Mouse (Mus musculus): ENCODE results near the gene Cd24a. TPM values are rescaled to one million over a fixed set of nuclear protein-coding genes. Genes with fewer than 3 reads are reported as not detected.
A peak's percentile ranks its signal among the peaks of the same experiment; 100 is the strongest.

The Cd24a gene
- polyA plus RNA-seq, 1 experiment from 2014 or later: 1,087 TPM

DNA sequence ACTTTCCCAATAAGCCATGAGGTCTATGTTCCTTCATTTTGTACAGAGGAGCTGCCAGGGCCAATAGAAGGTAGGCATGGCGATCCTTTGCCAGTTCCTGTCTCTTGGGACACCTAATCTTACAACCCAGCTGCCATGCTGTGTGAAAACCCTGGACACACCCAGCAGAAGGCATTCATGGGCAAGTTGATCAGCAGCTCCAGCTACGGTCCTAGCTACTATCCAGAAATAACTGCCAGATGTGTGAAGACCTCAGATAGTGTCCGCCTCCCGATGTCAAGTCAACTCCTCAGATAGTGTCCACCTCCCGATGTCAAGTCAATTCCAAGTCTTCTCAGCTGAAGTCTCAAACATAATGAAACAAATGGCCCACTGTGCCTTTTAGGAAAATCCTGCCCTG lies 31.4 kb downstream of the Cd24a start:
- ATAC-seq (ENCODE audit: low read depth): no peak
- Histone ChIP-seq H3K36me3 (no peaks in the 10 kb centered on the region), H3K27me3 (no peaks in the 10 kb centered on the region), H3K4me3 (no peak overlapping the region), H3K9me3 (no peaks in the 10 kb centered on the region), H3K27ac (replicated peaks) (no peak overlapping the region), H3K4me1 (replicated peaks) (no peaks in the 10 kb centered on the region; the same call in 1 of the 2 replicates), H3K4me2 (no peak overlapping the region), H3K9ac (no peak overlapping the region)
- WGBS: 90% methylated on average over 5 of the region's 5 CpGs

DNA sequence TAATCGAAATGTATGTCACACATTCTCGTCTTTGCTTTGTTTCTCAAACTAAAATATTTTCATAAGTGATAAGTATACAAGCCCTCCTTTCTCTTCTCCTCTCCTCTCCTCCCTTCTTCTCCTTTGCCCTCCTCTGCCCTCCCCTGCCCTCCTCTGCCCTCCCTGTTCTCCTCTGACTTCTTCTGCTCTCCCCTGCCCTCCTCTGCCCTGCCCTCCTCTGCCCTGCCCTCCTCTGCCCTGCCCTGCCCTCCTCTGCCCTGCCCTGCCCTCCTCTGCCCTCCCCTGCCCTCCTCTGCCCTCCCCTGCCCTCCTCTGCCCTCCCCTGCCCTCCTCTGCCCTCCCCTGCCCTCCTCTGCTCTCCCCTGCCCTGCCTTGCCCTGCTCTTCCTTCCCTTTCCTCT lies 31.9 kb downstream of the Cd24a start:
- Histone ChIP-seq H3K9ac (no peak overlapping the region), H3K4me2 (no peak overlapping the region), H3K27me3 (no peaks in the 10 kb centered on the region), H3K27ac (replicated peaks) (no peak overlapping the region), H3K9me3 (no peaks in the 10 kb centered on the region), H3K36me3 (no peaks in the 10 kb centered on the region), H3K4me3 (no peak overlapping the region), H3K4me1 (replicated peaks) (no peaks in the 10 kb centered on the region; the same call in 1 of the 2 replicates)
- no peak for ATAC-seq (ENCODE audit: low read depth)
- WGBS: 91% methylated on average over 2 of the region's 2 CpGs

DNA sequence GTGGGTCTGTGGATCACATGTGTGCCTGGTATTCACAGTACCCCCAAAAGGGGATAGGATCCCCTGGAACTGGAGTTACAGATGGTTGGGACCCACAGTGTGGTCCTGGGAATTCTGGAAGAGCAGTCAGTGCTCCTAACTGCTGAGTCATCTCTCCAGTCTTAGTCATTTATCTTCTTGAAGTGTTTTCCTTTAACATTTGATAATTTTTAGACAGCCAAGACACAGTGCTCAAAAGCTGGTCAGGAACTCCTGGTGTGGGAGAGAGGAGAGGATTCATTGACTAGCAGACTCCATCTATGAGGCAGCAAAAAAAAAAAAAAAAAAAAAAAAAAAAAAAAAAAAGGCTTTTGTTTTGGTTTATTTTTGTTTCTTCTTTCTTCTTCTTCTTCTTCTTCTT lies 33.0 kb downstream of the Cd24a start:
- Histone ChIP-seq H3K4me1 (replicated peaks) (no peaks in the 10 kb centered on the region; the same call in 1 of the 2 replicates), H3K27me3 (no peaks in the 10 kb centered on the region), H3K4me2 (no peak overlapping the region), H3K27ac (replicated peaks) (no peak overlapping the region), H3K36me3 (no peaks in the 10 kb centered on the region), H3K4me3 (no peak overlapping the region), H3K9ac (no peak overlapping the region), H3K9me3 (no peaks in the 10 kb centered on the region)
- no peak for ATAC-seq (ENCODE audit: low read depth)

DNA sequence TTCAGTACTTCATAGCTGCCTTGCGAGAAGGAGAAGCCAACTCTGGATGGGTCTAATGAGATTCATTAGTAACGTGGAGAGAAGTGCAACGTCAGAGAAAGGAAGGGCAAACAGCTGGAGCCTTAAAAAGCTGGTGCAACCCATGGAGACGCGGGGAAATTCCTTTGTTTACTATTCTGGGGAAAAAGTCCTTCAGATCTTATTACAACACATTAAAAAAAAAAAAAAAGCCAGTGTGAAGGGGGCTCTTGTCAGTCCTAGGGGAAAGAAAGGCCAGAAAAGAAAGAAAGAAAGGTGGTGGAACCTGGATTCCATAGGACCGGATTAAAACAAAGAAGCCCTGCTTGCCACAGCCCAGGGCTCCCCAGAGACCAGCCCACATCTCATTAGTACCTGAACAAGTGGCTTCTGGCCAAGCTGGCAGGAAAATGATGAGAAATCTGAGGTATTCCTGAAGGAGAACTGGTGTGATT lies 41.0 kb downstream of the Cd24a start:
- Histone ChIP-seq H3K4me2 (peak overlapping the region; percentile 31), H3K27ac (replicated peaks) (peak overlapping the region; percentile 89), H3K27me3 (no peaks in the 10 kb centered on the region), H3K9ac (peak overlapping the region; percentile 43; the same call in 1 of the 2 replicates), H3K9me3 (no peaks in the 10 kb centered on the region), H3K4me3 (no peak overlapping the region), H3K36me3 (no peaks in the 10 kb centered on the region), H3K4me1 (replicated peaks) (peaks cover 34% of the 10 kb centered on the region)
- peak; percentile 66 for ATAC-seq (ENCODE audit: low read depth)
- 5% methylated on average over 6 of the region's 6 CpGs for WGBS

DNA sequence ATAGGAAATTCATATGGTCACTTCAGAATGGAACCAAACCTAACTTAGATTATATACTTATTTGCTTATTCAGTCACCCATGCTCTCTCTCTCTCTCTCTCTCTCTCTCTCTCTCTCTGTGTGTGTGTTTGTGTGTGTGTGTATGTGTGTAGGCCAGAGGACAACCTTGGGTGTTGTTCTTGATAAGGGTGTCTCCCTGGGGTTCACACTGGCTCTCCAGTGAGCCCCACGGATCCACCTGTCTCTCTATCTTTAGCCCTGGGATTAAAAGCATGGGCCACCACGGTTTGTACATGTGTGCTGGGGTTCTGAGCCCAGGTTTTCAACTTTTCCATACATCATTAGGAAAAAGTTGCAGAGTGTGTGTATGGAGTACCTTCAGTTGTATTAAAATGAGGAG lies 41.9 kb downstream of the Cd24a start:
- Histone ChIP-seq H3K36me3 (no peaks in the 10 kb centered on the region), H3K4me1 (replicated peaks) (peaks cover 41% of the 10 kb centered on the region), H3K9ac (no peak overlapping the region), H3K27me3 (no peaks in the 10 kb centered on the region), H3K27ac (replicated peaks) (peak overlapping the region; percentile 89; the same call in 1 of the 2 replicates), H3K4me3 (no peak overlapping the region), H3K9me3 (no peaks in the 10 kb centered on the region), H3K4me2 (no peak overlapping the region)
- no peak for ATAC-seq (ENCODE audit: low read depth)
- WGBS: 81% methylated on average over 2 of the region's 2 CpGs

DNA sequence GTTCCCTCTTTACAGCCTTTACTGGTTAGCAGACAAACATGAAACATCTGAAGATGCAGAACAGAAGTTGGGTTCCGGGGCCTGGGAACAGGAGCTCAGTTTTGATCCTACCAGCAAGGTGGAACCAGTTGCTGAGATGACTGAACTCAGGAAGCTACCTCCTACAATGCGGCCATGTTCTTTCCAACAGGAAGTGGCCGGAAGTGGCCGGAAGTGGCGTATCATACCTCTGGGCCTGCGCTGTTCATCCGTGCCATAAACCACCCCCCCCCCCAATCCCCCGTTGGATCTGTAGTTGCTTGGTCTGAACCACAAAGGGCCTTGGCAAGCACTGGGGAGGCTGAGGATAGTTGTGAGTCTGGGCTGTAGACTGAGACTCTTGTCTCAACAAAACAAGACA lies 45.4 kb downstream of the Cd24a start:
- 89% methylated on average over 8 of the region's 8 CpGs for WGBS
- H3K9ac ChIP-seq: no peak overlapping the region

DNA sequence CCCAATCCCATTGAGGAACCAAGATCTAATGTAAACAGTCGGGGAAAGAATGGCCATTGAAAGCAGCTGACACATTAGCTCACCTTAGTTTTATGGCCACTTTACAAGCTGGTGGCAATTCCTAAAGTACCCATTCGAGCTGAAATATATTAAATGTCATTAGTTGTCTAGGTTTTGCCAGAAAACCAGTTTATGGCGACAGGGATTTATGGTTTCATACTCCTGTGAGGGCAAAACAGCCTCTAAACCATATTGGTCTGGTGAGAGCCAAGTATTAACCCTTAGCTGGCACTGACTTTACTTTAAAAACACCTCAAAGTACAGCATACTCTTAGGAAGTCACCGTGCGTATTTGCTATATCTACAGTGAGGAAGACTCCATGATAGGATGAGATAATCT lies 46.3 kb downstream of the Cd24a start:
- H3K9ac ChIP-seq: no peak overlapping the region
- no peaks in the 10 kb centered on the region for H3K27me3 ChIP-seq
- peaks cover 42% of the 10 kb centered on the region for H3K4me1 ChIP-seq (replicated peaks)
- no peak overlapping the region for H3K4me3 ChIP-seq
- no peaks in the 10 kb centered on the region for H3K9me3 ChIP-seq
- WGBS: 52% methylated on average over 5 of the region's 5 CpGs
- H3K4me2 ChIP-seq: no peak overlapping the region
- no peak for ATAC-seq (ENCODE audit: low read depth)
- H3K36me3 ChIP-seq: no peaks in the 10 kb centered on the region
- peak overlapping the region; percentile 76 for H3K27ac ChIP-seq (replicated peaks)

More for the DNA sequence above, 45.4 kb downstream of the Cd24a start:
- Histone ChIP-seq H3K27ac (replicated peaks) (peak overlapping the region; percentile 76; the same call in 1 of the 2 replicates), H3K27me3 (no peaks in the 10 kb centered on the region), H3K4me1 (replicated peaks) (peaks cover 51% of the 10 kb centered on the region), H3K4me3 (no peak overlapping the region), H3K9me3 (no peaks in the 10 kb centered on the region), H3K36me3 (no peaks in the 10 kb centered on the region), H3K4me2 (no peak overlapping the region)
- ATAC-seq (ENCODE audit: low read depth): no peak

DNA sequence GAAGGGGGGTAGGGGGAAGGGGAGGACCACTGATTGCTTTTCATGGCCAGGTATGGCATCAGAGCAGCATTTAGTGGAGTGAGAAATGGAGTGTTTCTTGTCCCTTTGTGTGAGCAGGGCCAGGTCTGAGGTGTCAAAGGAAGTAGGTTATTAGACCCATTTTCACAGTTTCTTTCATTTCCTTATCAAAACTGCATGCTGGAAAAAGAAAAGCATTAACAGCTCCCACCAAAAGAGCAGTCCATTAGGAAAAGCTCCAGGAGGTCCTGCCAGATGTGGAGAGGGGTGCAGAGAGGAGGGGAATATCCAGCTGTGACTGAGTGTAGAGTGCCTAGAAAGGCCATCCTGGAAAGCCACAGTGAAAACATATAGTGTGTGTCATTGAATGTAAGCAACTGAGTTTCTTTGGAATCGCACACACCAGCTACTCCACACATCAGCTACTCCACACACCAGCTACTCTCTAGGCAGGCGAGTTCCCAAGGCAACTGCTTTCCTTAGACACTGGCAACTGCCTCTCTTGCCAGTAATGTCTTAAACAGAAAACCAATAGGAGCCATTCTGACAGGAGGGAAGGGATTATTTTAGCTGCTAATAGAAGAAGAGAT lies 46.8 kb downstream of the Cd24a start:
- H3K9ac ChIP-seq: no peak overlapping the region
- peaks cover 37% of the 10 kb centered on the region for H3K4me1 ChIP-seq (replicated peaks)
- H3K9me3 ChIP-seq: no peaks in the 10 kb centered on the region
- no peaks in the 10 kb centered on the region for H3K27me3 ChIP-seq
- no peak for ATAC-seq (ENCODE audit: low read depth)
- no peak overlapping the region for H3K4me2 ChIP-seq
- H3K4me3 ChIP-seq: no peak overlapping the region
- H3K36me3 ChIP-seq: no peaks in the 10 kb centered on the region
- WGBS: 55% methylated on average over 2 of the region's 2 CpGs
- H3K27ac ChIP-seq (replicated peaks): peak overlapping the region; percentile 76

DNA sequence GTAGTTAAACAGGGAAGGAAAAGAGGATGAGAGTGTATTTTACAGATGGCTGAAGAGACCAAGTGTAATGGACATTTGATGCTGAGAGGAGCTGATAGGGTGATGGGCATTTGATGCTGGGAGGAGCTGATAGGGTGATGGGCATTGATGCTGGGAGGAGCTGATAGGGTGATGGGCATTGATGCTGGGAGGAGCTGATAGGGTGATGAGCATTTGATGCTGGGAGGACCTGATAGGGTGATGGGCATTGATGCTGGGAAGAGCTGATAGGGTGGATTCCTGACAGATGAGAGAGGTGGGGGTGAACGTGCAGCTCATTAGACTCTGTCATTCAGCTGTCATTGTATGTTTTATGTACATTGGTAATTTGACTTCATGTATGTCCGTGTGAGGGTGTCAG lies 47.5 kb downstream of the Cd24a start:
- H3K9me3 ChIP-seq: no peaks in the 10 kb centered on the region
- peaks cover 33% of the 10 kb centered on the region for H3K4me1 ChIP-seq (replicated peaks)
- no peak overlapping the region for H3K4me3 ChIP-seq
- no peaks in the 10 kb centered on the region for H3K27me3 ChIP-seq
- peak overlapping the region; percentile 76 for H3K27ac ChIP-seq (replicated peaks)
- 49% methylated on average over 2 of the region's 2 CpGs for WGBS
- no peak overlapping the region for H3K4me2 ChIP-seq
- no peaks in the 10 kb centered on the region for H3K36me3 ChIP-seq
- H3K9ac ChIP-seq: no peak overlapping the region
- peak; percentile 63 for ATAC-seq (ENCODE audit: low read depth)

DNA sequence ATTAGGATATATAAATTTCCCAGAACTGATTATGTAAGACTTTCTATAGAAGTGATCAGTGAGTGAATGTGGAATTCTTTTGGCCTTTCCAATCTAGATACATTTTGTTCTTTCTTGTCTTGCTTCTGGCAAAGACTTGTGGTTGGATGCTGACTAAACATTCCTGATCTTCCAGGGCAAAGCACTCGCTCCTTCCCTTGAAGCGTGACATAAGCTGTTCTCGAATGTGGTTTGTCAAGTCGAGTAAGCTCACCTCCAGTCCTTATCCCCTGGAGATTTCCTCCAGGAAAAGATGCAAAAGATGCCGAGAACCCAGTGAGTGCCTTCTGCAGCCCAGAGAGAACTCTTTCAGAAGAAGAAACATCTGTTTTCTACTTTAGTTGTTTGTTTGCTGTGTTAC lies 51.1 kb downstream of the Cd24a start:
- Histone ChIP-seq H3K36me3 (no peaks in the 10 kb centered on the region), H3K9ac (no peak overlapping the region), H3K4me1 (replicated peaks) (peaks cover 20% of the 10 kb centered on the region), H3K9me3 (no peaks in the 10 kb centered on the region), H3K27me3 (no peaks in the 10 kb centered on the region), H3K4me3 (no peak overlapping the region), H3K4me2 (no peak overlapping the region), H3K27ac (replicated peaks) (no peak overlapping the region)
- ATAC-seq (ENCODE audit: low read depth): no peak
- WGBS: 77% methylated on average over 5 of the region's 5 CpGs

DNA sequence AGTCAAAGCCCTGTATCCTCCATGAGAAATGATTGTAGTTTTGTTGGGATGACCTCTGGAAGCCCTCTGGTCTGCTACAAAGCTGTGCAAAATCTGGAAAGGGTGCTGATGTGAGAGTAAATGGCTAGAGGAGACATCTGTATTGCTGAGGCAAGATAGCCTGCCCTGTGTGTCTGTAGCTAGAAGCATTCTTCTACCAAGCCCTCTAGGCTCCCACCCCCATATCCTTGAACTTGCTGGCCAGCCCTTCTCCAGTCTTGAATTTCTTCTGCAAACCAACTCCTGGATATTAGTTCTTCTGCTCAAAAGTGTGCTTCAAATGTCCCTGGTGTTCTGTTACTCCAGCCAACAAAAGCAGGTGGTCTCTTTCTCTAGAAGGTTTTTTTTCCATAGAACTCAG lies 51.8 kb downstream of the Cd24a start:
- H3K9ac ChIP-seq: no peak overlapping the region
- no peak for ATAC-seq (ENCODE audit: low read depth)

DNA sequence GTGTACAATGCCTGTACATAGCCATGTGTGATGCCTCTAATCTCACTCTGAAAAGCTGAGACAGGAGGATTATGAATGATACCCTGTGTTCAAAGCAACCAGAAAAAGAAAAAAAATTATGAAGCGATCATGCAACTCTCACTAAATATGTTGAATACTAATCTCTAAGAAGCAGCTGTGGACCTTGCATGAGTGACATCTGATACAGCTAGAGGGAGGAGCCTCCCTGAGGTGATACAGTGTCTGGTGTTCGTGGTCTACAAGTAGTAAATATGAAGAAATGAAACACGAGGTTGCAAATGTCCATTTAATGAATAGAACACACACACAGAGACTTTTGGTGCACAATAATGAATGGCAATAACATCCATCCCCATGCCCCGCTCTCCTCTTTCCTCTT lies 52.5 kb downstream of the Cd24a start:
- no peak overlapping the region for H3K9ac ChIP-seq
- H3K9me3 ChIP-seq: no peaks in the 10 kb centered on the region
- H3K27ac ChIP-seq (replicated peaks): no peak overlapping the region
- H3K27me3 ChIP-seq: no peaks in the 10 kb centered on the region
- H3K4me1 ChIP-seq (replicated peaks): peaks cover 13% of the 10 kb centered on the region
- no peak overlapping the region for H3K4me3 ChIP-seq
- no peaks in the 10 kb centered on the region for H3K36me3 ChIP-seq
- ATAC-seq (ENCODE audit: low read depth): no peak
- 80% methylated on average over 4 of the region's 4 CpGs for WGBS
- H3K4me2 ChIP-seq: no peak overlapping the region

More for the DNA sequence above, 51.8 kb downstream of the Cd24a start:
- Histone ChIP-seq H3K27me3 (no peaks in the 10 kb centered on the region), H3K4me3 (no peak overlapping the region), H3K4me2 (no peak overlapping the region), H3K36me3 (no peaks in the 10 kb centered on the region), H3K27ac (replicated peaks) (no peak overlapping the region), H3K9me3 (no peaks in the 10 kb centered on the region), H3K4me1 (replicated peaks) (peaks cover 20% of the 10 kb centered on the region)

DNA sequence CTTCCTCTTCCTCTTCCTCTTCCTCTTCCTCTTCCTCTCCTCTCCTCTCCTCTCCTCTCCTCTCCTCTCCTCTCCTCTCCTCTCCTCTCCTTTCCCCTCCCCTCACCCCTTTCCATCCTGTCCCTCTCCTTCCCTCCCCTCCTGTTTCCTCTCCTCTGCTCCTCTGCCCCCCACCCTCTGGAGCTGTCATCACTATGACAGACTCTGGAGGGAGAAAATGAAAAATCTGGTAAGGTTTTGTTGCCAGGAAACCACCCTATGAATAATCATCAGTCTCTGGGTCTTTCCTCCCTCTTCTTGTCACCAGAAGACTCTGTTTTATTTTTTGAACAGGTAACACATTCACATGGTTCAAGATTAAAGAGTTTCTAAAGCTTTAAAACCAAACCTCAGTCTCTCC lies 53.0 kb downstream of the Cd24a start:
- no peak overlapping the region for H3K27ac ChIP-seq (replicated peaks)
- H3K4me2 ChIP-seq: no peak overlapping the region
- no peak overlapping the region for H3K9ac ChIP-seq
- no peaks in the 10 kb centered on the region for H3K36me3 ChIP-seq
- no peak overlapping the region for H3K4me3 ChIP-seq
- H3K9me3 ChIP-seq: no peaks in the 10 kb centered on the region
- H3K4me1 ChIP-seq (replicated peaks): peaks cover 9% of the 10 kb centered on the region
- H3K27me3 ChIP-seq: no peaks in the 10 kb centered on the region
- ATAC-seq (ENCODE audit: low read depth): no peak
